Mouse (Mus musculus): ENCODE data around the gene Tmem217.

DNA sequence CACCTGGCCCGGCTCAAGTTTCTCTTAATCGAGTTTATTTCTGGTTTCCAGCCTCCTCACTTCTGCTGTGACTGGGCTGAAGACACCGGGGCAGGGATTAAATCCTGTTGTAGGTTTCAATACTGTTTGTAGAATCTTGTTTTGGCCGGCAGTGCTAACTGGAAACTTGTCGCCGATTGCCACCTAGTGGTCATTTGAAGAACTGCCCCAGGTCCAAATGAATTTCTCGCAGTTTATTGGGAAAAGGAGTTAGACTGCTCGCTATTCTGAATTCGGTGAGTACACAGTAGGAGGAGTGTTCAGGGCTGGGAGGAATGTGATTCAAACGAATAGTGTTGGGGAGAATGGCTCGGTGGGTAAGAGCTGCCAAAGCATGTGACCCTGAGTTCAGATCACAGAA lies 37.8 kb downstream of the Tmem217 start:
- TF ChIP-seq TAL1 (IDR thresholded peaks at IDR 0.05; ENCODE audit: low read length) (no peak), GATA1 (IDR thresholded peaks at IDR 0.05; ENCODE audit: low read length) (no peak)
